Mouse (Mus musculus) heart, embryonic 15.5 days (tissue): Measurements from ENCODE around the gene Rsl1. TPM values are rescaled to one million over a fixed set of nuclear protein-coding genes. Genes with fewer than 3 reads are reported as not detected.
"Not testable (repeated sequence)": the region's sequence is repeated elsewhere in the genome, so short reads cannot be mapped to it uniquely, and the experiment has no call there.

Source experiments
- ATAC-seq: fragments of 200-750 bp; cut with Nextera tagmentation; replicated peaks from 2 replicates; pipeline ENCODE4 v1.8.0; 2017; ENCODE audit warnings: low read depth, moderate TSS enrichment; ENCODE audit not compliant: insufficient number of reproducible peaks, insufficient read depth, low FRiP score
- H3K27ac ChIP-seq: fragments of 300-500 bp; sonication (generic); 2 replicates; pipeline ENCODE4 v1.5.1; 2015; ENCODE audit warnings: mild to moderate bottlenecking, inconsistent platforms
- H3K27me3 ChIP-seq: fragments of 300-500 bp; sonication (generic); 2 replicates; pipeline ENCODE4 v1.6.1; 2015; ENCODE audit warnings: inconsistent platforms
- H3K36me3 ChIP-seq: fragments of 300-500 bp; sonication (generic); 2 replicates; pipeline ENCODE4 v1.6.1; 2015; ENCODE audit warnings: mild to moderate bottlenecking, inconsistent platforms
- H3K4me1 ChIP-seq: fragments of 300-500 bp; sonication (generic); replicated peaks from 2 replicates; pipeline ENCODE4 v1.6.1; 2015; ENCODE audit warnings: inconsistent platforms
- H3K4me2 ChIP-seq: fragments of 300-500 bp; sonication (generic); 2 replicates; pipeline ENCODE4 v1.6.1; 2015; ENCODE audit warnings: inconsistent platforms, mild to moderate bottlenecking, moderate library complexity
- H3K4me3 ChIP-seq: fragments of 300-500 bp; sonication (generic); 2 replicates; pipeline ENCODE4 v1.5.1; 2015; ENCODE audit warnings: mild to moderate bottlenecking, inconsistent platforms
- H3K9ac ChIP-seq: fragments of 300-500 bp; sonication (generic); 2 replicates; pipeline ENCODE4 v1.6.1; 2015; ENCODE audit warnings: mild to moderate bottlenecking, inconsistent platforms
- H3K9me3 ChIP-seq: fragments of 300-500 bp; sonication (generic); replicated peaks from 2 replicates; pipeline ENCODE4 v1.6.1; 2016; ENCODE audit warnings: inconsistent platforms
- WGBS: fragments of 180-500 bp; shearing (Covaris S2); methylation state at CpG from one replicate; pipeline ENCODE4 v1.1.7; 2015; ENCODE audit warnings: mixed read lengths; 5-methylcytosine and 5-hydroxymethylcytosine counted together
- polyA plus RNA-seq: library from polyadenylated mRNA; unstranded; fragments of >200 nt; fragmentation: Nextera tagmentation; extraction: Ambion mirVana; gene quantifications from 2 replicates; pipeline ENCODE4 v1.2.1, GENCODE M21; 2015

The Rsl1 gene
- polyA plus RNA-seq = 5.9 and 6.2 TPM in 2 replicates

DNA sequence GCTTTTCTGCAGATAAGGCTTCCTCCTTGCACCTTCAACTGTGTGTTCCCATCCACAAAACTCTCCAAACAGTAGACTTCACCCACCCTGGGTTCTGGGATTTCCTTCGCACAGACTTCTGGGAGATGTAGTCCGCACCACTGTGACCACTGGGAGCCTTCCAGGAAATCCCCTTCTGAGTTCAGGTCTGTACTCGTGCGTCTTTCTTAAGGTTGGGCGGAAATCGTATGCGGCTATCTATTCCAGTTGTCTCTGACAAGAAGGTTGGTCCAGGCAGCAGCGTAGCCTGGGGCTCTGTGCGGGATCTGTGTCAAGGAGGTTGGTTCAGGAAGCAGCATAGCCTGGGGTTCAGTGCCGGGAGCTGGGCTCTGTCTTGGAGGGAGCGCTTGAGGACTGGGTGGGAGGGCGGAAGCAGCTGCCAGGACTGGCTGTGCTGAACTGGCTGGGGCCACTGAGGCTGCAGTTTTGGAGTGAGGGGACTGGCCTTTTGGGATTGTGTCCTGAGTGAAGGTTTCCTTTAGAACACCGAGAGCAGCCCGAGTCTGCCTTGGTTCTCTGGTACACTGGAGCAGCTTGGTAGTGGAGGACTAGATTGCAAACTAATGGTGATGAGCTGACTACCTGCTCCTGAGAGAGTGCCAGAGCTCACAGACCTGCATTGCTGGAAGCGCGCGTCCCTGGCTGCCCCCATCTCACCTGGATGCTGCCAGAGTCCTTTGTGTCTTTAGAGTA, at the start of gene Rsl1:
Rsl1 (plus strand) TSS at position 192 of the 732 bp plus-strand sequence.
- not testable (repeated sequence) for H3K27me3 ChIP-seq, H3K9me3 ChIP-seq, H3K36me3 ChIP-seq, H3K4me1 ChIP-seq
- H3K9ac ChIP-seq = peak within 1 kb of the TSS; percentile 70
- peak within 1 kb of the TSS; percentile 80 for H3K4me3 ChIP-seq
- ATAC-seq = peak; percentile 98
- H3K27ac ChIP-seq = peak within 1 kb of the TSS; percentile 70
- under 1% methylated on average over 17 of the region's 17 CpGs for WGBS
- peak within 1 kb of the TSS; percentile 71 for H3K4me2 ChIP-seq

DNA sequence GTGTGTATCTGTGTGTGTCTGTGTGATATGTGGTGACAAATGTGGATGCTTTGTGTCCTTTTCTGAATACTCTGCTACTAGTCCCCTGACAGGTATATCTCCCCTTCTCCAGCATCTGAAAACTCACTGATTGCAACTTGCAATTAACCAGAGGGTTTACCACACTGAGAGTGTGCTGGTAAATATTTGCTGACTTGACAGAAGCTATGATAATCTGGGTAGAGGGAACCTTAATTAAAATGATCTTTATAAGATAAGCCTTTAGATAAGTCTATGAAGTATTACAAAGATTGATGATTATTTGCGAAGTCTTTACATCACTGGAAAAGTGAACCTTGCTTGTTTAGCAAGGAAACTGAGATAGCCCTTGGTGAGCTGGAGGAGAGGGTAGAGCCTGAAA, 48.5 kb upstream of the Rsl1 start:
- 81% methylated on average over 1 of the region's 1 CpGs for WGBS
- H3K27ac ChIP-seq = no peak overlapping the region
- H3K4me2 ChIP-seq = no peak overlapping the region
- ATAC-seq = no peak
- no peak overlapping the region for H3K4me3 ChIP-seq
- peaks cover 5% of the 10 kb centered on the region; the same call in 1 of the 2 replicates for H3K4me1 ChIP-seq
- H3K27me3 ChIP-seq = no peaks in the 10 kb centered on the region
- H3K9ac ChIP-seq = no peak overlapping the region
- no peaks in the 10 kb centered on the region for H3K9me3 ChIP-seq
- no peaks in the 10 kb centered on the region for H3K36me3 ChIP-seq

DNA sequence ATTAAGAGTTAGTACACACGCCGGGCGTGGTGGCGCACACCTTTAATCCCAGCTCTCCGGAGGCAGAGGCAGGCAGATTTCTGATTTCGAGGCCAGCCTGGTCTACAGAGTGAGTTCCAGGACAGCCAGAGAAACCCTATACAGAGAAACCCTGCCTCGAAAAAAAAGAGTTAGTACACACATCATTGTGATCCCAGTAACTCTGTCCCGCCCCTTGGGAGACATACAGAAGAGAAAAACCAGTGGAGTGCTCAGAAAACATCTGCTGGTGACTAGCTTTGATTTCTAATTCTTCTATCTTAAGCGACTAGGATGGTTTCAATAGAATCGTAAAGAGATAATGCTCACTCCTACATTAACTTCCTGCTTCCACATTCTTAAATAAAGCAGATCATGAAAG, 45.5 kb upstream of the Rsl1 start:
- H3K36me3 ChIP-seq, H3K4me1 ChIP-seq, H3K27me3 ChIP-seq, H3K27ac ChIP-seq, H3K9ac ChIP-seq, H3K4me3 ChIP-seq, ATAC-seq, H3K9me3 ChIP-seq: not testable (repeated sequence)
- peak overlapping the region; percentile 79 for H3K4me2 ChIP-seq
- WGBS = 75% methylated on average over 10 of the region's 10 CpGs

DNA sequence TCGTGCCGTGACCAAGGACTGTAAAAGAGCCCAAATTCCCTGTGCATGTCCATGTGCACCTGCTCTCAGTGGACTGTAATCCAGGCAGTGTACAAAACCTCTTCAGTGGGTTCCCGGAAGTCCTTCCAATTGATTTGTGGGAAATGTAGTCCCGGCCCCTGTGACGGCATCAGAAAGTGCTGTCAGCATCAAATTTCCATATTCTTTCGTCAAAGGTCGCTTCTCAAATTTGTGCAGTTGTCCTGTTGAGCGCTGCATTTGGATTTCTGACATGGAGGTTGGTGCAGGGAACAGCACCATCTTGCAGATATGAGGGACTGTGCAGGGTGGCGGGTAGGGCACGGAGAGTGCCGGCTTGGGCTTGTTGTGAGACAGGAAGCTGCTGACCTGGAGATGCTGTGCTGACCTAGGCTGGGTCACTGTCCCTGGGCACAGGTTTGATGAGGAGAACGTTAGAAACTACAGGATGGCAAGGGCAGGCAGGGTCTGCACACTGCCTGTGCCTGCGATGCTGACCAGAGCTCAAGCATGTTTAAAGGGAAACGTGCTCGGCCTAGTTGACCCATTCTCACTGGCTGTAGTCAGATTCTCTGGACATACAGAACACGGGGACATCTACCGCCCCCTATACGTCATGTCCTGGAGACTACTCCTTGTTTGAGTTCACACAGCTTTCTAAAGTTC, 44.8 kb upstream of the Rsl1 start:
- peak; percentile 85 for ATAC-seq
- peak overlapping the region; percentile 39 for H3K27ac ChIP-seq
- peak overlapping the region; percentile 68 for H3K4me3 ChIP-seq
- no peaks in the 10 kb centered on the region for H3K36me3 ChIP-seq
- H3K27me3 ChIP-seq = no peaks in the 10 kb centered on the region
- 2% methylated on average over 18 of the region's 18 CpGs for WGBS
- H3K4me1 ChIP-seq = peaks cover 5% of the 10 kb centered on the region; the same call in 1 of the 2 replicates
- H3K9ac ChIP-seq = peak overlapping the region; percentile 60
- peak overlapping the region; percentile 79 for H3K4me2 ChIP-seq
- no peaks in the 10 kb centered on the region for H3K9me3 ChIP-seq

- H3K27ac ChIP-seq, H3K4me1 ChIP-seq, H3K9ac ChIP-seq, H3K27me3 ChIP-seq, H3K4me3 ChIP-seq, ATAC-seq, H3K9me3 ChIP-seq, H3K4me2 ChIP-seq, H3K36me3 ChIP-seq: not testable (repeated sequence)
- 50% methylated on average over 4 of the region's 4 CpGs for WGBS
Observed at GRCm38 (mm10) chr13:67166122-67166521, 6.9 kb upstream of the Rsl1 start.

DNA sequence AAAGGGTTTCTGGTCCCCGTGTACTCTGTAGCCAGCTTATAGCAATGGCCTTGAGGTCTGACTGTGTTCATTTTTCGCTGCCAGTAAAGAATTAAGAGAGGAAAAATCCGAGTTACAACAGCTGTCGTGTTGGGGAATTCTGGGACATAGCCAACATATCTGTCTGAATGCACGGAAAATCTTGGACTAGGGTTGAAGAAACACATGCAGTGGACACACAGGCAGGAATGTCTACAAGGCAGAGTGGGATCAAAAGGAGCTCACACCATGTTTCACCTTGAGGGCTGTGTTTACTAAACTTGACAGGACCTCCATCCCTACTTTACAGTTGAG, 707 bp downstream of the Rsl1 start:
- H3K9me3 ChIP-seq = no peaks in the 10 kb centered on the region
- peak overlapping the region; percentile 70; the same call in 1 of the 2 replicates for H3K27ac ChIP-seq
- peak overlapping the region; percentile 71 for H3K4me2 ChIP-seq
- peak overlapping the region; percentile 80 for H3K4me3 ChIP-seq
- H3K4me1 ChIP-seq = peaks cover 3% of the 10 kb centered on the region; the same call in 1 of the 2 replicates
- no peak for ATAC-seq
- H3K27me3 ChIP-seq = no peaks in the 10 kb centered on the region
- H3K9ac ChIP-seq = 0 out of 2 replicates have a peak overlapping the region, but pooled peaks have one; percentile 70
- peaks cover 6% of the 10 kb centered on the region; the same call in 1 of the 2 replicates for H3K36me3 ChIP-seq
- 25% methylated on average over 5 of the region's 5 CpGs for WGBS

- H3K4me2 ChIP-seq = peak within 1 kb of the TSS; percentile 80
- H3K27ac ChIP-seq = peak within 1 kb of the TSS; percentile 35; the same call in 1 of the 2 replicates
- 3% methylated on average over 13 of the region's 13 CpGs for WGBS
- H3K36me3 ChIP-seq = no peaks in the 10 kb centered on the region
- peak within 1 kb of the TSS; percentile 55 for H3K9ac ChIP-seq
- no peaks in the 10 kb centered on the region for H3K27me3 ChIP-seq
- no peaks in the 10 kb centered on the region for H3K9me3 ChIP-seq
- ATAC-seq = peak; percentile 73
- peaks cover 3% of the 10 kb centered on the region; the same call in 1 of the 2 replicates for H3K4me1 ChIP-seq
- H3K4me3 ChIP-seq = peak within 1 kb of the TSS; percentile 69
Observed at GRCm38 (mm10) chr13:67194340-67194894, 21.4 kb downstream of the Rsl1 start, which contains the start of gene Zfp455. TSS of gene Zfp455 (plus strand) at chr13:67194506.

DNA sequence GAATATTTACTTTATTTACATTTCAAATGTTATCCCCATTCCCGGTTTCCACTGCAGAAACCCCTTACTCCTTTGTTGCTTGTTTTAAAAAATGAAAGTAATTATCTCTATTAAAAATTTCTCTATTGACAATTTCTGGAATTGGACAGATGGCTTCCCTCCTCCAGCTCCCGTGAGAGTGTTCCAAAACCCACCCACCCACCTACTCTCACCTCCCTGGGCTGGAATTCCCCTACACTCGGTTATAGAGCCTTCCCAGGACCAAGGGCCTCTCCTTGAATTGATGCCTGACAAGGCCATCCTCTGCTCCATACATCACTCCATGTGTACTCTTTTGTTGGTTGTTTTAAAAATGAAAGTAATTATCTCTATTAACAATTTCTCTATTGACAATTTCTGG, 28.7 kb downstream of the Rsl1 start:
- H3K4me2 ChIP-seq = no peak overlapping the region
- H3K36me3 ChIP-seq = no peaks in the 10 kb centered on the region
- no peaks in the 10 kb centered on the region for H3K9me3 ChIP-seq
- no peak for ATAC-seq
- no peak overlapping the region for H3K27ac ChIP-seq
- WGBS = 69% methylated on average over 3 of the region's 3 CpGs
- H3K4me3 ChIP-seq = no peak overlapping the region
- no peaks in the 10 kb centered on the region for H3K27me3 ChIP-seq
- no peak overlapping the region for H3K9ac ChIP-seq
- no peaks in the 10 kb centered on the region for H3K4me1 ChIP-seq

DNA sequence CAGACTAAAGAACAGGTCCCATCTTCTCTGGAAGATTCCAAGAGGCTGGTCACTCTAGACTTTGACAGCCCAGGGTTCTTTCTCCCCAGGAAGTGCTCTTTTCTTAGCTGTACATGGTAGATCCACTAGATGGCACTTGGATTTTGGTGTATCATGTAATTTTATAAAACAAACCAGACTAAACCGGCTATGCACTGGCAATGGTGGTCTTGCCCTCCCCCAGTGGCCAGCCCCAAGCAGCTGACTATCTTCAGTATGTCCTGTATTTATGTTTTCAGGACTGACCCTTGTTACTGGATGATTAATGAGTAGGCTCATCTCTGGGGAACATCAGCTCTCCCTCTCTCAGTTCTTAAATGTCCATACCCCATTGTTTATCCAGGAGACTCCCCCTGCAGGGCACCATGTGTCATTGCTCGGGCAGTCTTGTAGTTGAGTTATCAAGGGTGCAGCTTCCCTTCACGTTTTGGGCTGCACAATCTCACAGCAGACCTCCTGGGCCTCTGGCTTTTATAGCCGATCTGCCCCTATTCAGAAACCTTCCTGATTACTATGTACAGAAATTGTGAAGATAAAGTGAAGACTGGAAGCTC, 41.1 kb downstream of the Rsl1 start:
- Histone ChIP-seq H3K27ac (no peak overlapping the region), H3K9me3 (no peaks in the 10 kb centered on the region), H3K4me3 (no peak overlapping the region), H3K9ac (no peak overlapping the region), H3K27me3 (no peaks in the 10 kb centered on the region), H3K4me1 (no peaks in the 10 kb centered on the region), H3K4me2 (no peak overlapping the region), H3K36me3 (no peaks in the 10 kb centered on the region)
- 55% methylated on average over 4 of the region's 4 CpGs for WGBS
- no peak for ATAC-seq
